Mouse (Mus musculus): ENCODE data around the gene Hoxa10. TPM values are rescaled to one million over a fixed set of nuclear protein-coding genes. Genes with fewer than 3 reads are reported as not detected.

Gene Hoxa10
- total RNA-seq, 1 experiment: 0.80 TPM

GRCm38 (mm10) chr6:52268756-52269155 is 28.1 kb upstream of the Hoxa10 start:
- in situ Hi-C loops (cut with MboI; ENCODE audit: low sequenced_read_pairs in 2 of 2, unreplicated experiment in 2 of 2): loop anchor here in 1 of 2 experiments (5.0 to 25.0 kb wide), 2 partner anchors 44 to 1019 kb away; partner anchors contain the start of genes Creb5 and Evx1
- TF ChIP-seq HCFC1 (IDR thresholded peaks at IDR 0.05; ENCODE audit: borderline replicate concordance, insufficient read depth, low read length) (no peak), ZC3H11A (IDR thresholded peaks at IDR 0.05; ENCODE audit: borderline replicate concordance, low read depth, low read length) (no peak), MAFK (IDR thresholded peaks at IDR 0.05; ENCODE audit: insufficient read depth, low read depth, low read length) (no peak), ZNF384 (IDR thresholded peaks at IDR 0.05; ENCODE audit: low read depth, low read length) (no peak), CHD2 (IDR thresholded peaks at IDR 0.05; ENCODE audit: low read depth, low read length) (no peak)
- no peak overlapping the region for H3K27ac ChIP-seq (ENCODE audit: insufficient read depth, low read depth, low read length, poor library complexity, severe bottlenecking)
- no peaks in the 10 kb centered on the region for H3K36me3 ChIP-seq (ENCODE audit: control insufficient read depth, insufficient read depth, low read length, poor library complexity, severe bottlenecking)
- H3K9ac ChIP-seq (ENCODE audit: insufficient read depth, low read depth, low read length, poor library complexity, severe bottlenecking): no peak overlapping the region
- H3K4me1 ChIP-seq (ENCODE audit: control insufficient read depth in 2 of 2, insufficient read depth in 2 of 2, low read length in 2 of 2, poor library complexity in 1 of 2): no peaks in the 10 kb centered on the region
- no peak overlapping the region for H3K4me3 ChIP-seq (ENCODE audit: insufficient read depth in 1 of 2, low read depth in 1 of 2, low read length in 2 of 2, poor library complexity in 1 of 2, severe bottlenecking in 1 of 2)
- H3K9me3 ChIP-seq (ENCODE audit: control insufficient read depth, insufficient read depth, low read depth, low read length): no peaks in the 10 kb centered on the region
- no peak for DNase-seq (ENCODE audit: low read depth, low spot score)

DNA sequence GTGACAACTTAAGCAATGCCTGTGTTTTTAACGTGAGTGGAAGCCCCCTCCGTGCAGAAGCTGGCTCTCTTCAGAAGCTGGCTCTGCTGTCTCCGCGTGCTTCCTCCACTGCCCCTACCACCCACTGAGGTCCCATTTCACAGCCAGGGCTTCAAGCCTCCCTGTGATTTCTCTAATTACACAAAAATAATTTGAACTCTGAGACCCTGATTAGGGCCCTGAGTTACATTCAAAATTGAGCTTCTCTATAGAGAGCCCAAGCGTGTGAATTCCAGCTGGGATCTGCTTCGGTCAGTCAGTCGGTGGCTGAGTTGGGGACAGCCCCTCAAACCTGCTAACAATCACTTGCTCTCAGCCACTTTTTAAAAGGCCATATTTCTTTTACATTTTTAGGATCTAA is 27.7 kb upstream of the Hoxa10 start:
- DNase-seq (ENCODE audit: low read depth, low spot score): no peak
- Histone ChIP-seq H3K27ac (ENCODE audit: insufficient read depth, low read depth, low read length, poor library complexity, severe bottlenecking) (no peak overlapping the region), H3K4me1 (ENCODE audit: control insufficient read depth in 2 of 2, insufficient read depth in 2 of 2, low read length in 2 of 2, poor library complexity in 1 of 2) (no peaks in the 10 kb centered on the region), H3K9ac (ENCODE audit: insufficient read depth, low read depth, low read length, poor library complexity, severe bottlenecking) (no peak overlapping the region), H3K4me3 (ENCODE audit: insufficient read depth in 1 of 2, low read depth in 1 of 2, low read length in 2 of 2, poor library complexity in 1 of 2, severe bottlenecking in 1 of 2) (no peak overlapping the region), H3K36me3 (ENCODE audit: control insufficient read depth, insufficient read depth, low read length, poor library complexity, severe bottlenecking) (no peaks in the 10 kb centered on the region), H3K9me3 (ENCODE audit: control insufficient read depth, insufficient read depth, low read depth, low read length) (no peaks in the 10 kb centered on the region)
- TF ChIP-seq MAFK (IDR thresholded peaks at IDR 0.05; ENCODE audit: insufficient read depth, low read depth, low read length) (no peak), ZNF384 (IDR thresholded peaks at IDR 0.05; ENCODE audit: low read depth, low read length) (no peak), CHD2 (IDR thresholded peaks at IDR 0.05; ENCODE audit: low read depth, low read length) (no peak), ZC3H11A (IDR thresholded peaks at IDR 0.05; ENCODE audit: borderline replicate concordance, low read depth, low read length) (no peak)
- in situ Hi-C loops (cut with MboI; ENCODE audit: low sequenced_read_pairs in 2 of 2, unreplicated experiment in 2 of 2): loop anchor here in 1 of 2 experiments (5.0 to 25.0 kb wide), 2 partner anchors 44 to 1019 kb away; partner anchors contain the start of genes Creb5 and Evx1

GRCm38 (mm10) chr6:52267691-52268090 is 27.0 kb upstream of the Hoxa10 start:
- TF ChIP-seq ZNF384 (IDR thresholded peaks at IDR 0.05; ENCODE audit: low read depth, low read length): no peak
- TF ChIP-seq HCFC1 (IDR thresholded peaks at IDR 0.05; ENCODE audit: borderline replicate concordance, insufficient read depth, low read length): no peak
- no peak for TF ChIP-seq ZC3H11A (IDR thresholded peaks at IDR 0.05; ENCODE audit: borderline replicate concordance, low read depth, low read length)
- no peak for TF ChIP-seq MAFK (IDR thresholded peaks at IDR 0.05; ENCODE audit: insufficient read depth, low read depth, low read length)
- Histone ChIP-seq H3K36me3 (ENCODE audit: control insufficient read depth, insufficient read depth, low read length, poor library complexity, severe bottlenecking) (no peaks in the 10 kb centered on the region), H3K9ac (ENCODE audit: insufficient read depth, low read depth, low read length, poor library complexity, severe bottlenecking) (no peak overlapping the region), H3K4me1 (ENCODE audit: control insufficient read depth in 2 of 2, insufficient read depth in 2 of 2, low read length in 2 of 2, poor library complexity in 1 of 2) (no peaks in the 10 kb centered on the region), H3K27ac (ENCODE audit: insufficient read depth, low read depth, low read length, poor library complexity, severe bottlenecking) (no peak overlapping the region), H3K9me3 (ENCODE audit: control insufficient read depth, insufficient read depth, low read depth, low read length) (no peaks in the 10 kb centered on the region), H3K4me3 (ENCODE audit: insufficient read depth in 1 of 2, low read depth in 1 of 2, low read length in 2 of 2, poor library complexity in 1 of 2, severe bottlenecking in 1 of 2) (no peak overlapping the region)
- no peak for DNase-seq (ENCODE audit: low read depth, low spot score)
- in situ Hi-C loops (cut with MboI; ENCODE audit: low sequenced_read_pairs in 2 of 2, unreplicated experiment in 2 of 2): loop anchor here in 1 of 2 experiments (5.0 to 25.0 kb wide), 2 partner anchors 45 to 1020 kb away; partner anchors contain the start of genes Creb5 and Evx1

GRCm38 (mm10) chr6:52267221-52267620 is 26.6 kb upstream of the Hoxa10 start:
- no peak for TF ChIP-seq CHD2 (IDR thresholded peaks at IDR 0.05; ENCODE audit: low read depth, low read length)
- TF ChIP-seq ZNF384 (IDR thresholded peaks at IDR 0.05; ENCODE audit: low read depth, low read length): no peak
- TF ChIP-seq MAFK (IDR thresholded peaks at IDR 0.05; ENCODE audit: insufficient read depth, low read depth, low read length): no peak
- TF ChIP-seq HCFC1 (IDR thresholded peaks at IDR 0.05; ENCODE audit: borderline replicate concordance, insufficient read depth, low read length): no peak
- no peak for TF ChIP-seq ZC3H11A (IDR thresholded peaks at IDR 0.05; ENCODE audit: borderline replicate concordance, low read depth, low read length)
- Histone ChIP-seq H3K27ac (ENCODE audit: insufficient read depth, low read depth, low read length, poor library complexity, severe bottlenecking) (no peak overlapping the region), H3K36me3 (ENCODE audit: control insufficient read depth, insufficient read depth, low read length, poor library complexity, severe bottlenecking) (no peaks in the 10 kb centered on the region), H3K9ac (ENCODE audit: insufficient read depth, low read depth, low read length, poor library complexity, severe bottlenecking) (no peak overlapping the region), H3K9me3 (ENCODE audit: control insufficient read depth, insufficient read depth, low read depth, low read length) (no peaks in the 10 kb centered on the region), H3K4me1 (ENCODE audit: control insufficient read depth in 2 of 2, insufficient read depth in 2 of 2, low read length in 2 of 2, poor library complexity in 1 of 2) (no peaks in the 10 kb centered on the region), H3K4me3 (ENCODE audit: insufficient read depth in 1 of 2, low read depth in 1 of 2, low read length in 2 of 2, poor library complexity in 1 of 2, severe bottlenecking in 1 of 2) (no peak overlapping the region)
- in situ Hi-C loops (cut with MboI; ENCODE audit: low sequenced_read_pairs in 2 of 2, unreplicated experiment in 2 of 2): loop anchor here in 1 of 2 experiments (5.0 to 25.0 kb wide), 2 partner anchors 45 to 1020 kb away; partner anchors contain the start of genes Creb5 and Evx1
- DNase-seq (ENCODE audit: low read depth, low spot score): no peak

- H3K27ac ChIP-seq (ENCODE audit: insufficient read depth, low read depth, low read length, poor library complexity, severe bottlenecking): no peak overlapping the region
- no peaks in the 10 kb centered on the region for H3K4me1 ChIP-seq (ENCODE audit: control insufficient read depth in 2 of 2, insufficient read depth in 2 of 2, low read length in 2 of 2, poor library complexity in 1 of 2)
- in situ Hi-C loops (cut with MboI; ENCODE audit: low sequenced_read_pairs in 2 of 2, unreplicated experiment in 2 of 2): loop anchor here in 1 of 2 experiments (5.0 to 25.0 kb wide), 2 partner anchors 46 to 1021 kb away; partner anchors contain the start of genes Creb5 and Evx1
- H3K9me3 ChIP-seq (ENCODE audit: control insufficient read depth, insufficient read depth, low read depth, low read length): no peaks in the 10 kb centered on the region
- no peak overlapping the region for H3K9ac ChIP-seq (ENCODE audit: insufficient read depth, low read depth, low read length, poor library complexity, severe bottlenecking)
- no peaks in the 10 kb centered on the region for H3K36me3 ChIP-seq (ENCODE audit: control insufficient read depth, insufficient read depth, low read length, poor library complexity, severe bottlenecking)
- TF ChIP-seq ZNF384 (IDR thresholded peaks at IDR 0.05; ENCODE audit: low read depth, low read length) (no peak), CHD2 (IDR thresholded peaks at IDR 0.05; ENCODE audit: low read depth, low read length) (no peak), HCFC1 (IDR thresholded peaks at IDR 0.05; ENCODE audit: borderline replicate concordance, insufficient read depth, low read length) (no peak), MAFK (IDR thresholded peaks at IDR 0.05; ENCODE audit: insufficient read depth, low read depth, low read length) (no peak), ZC3H11A (IDR thresholded peaks at IDR 0.05; ENCODE audit: borderline replicate concordance, low read depth, low read length) (no peak)
- DNase-seq (ENCODE audit: low read depth, low spot score): no peak
- no peak overlapping the region for H3K4me3 ChIP-seq (ENCODE audit: insufficient read depth in 1 of 2, low read depth in 1 of 2, low read length in 2 of 2, poor library complexity in 1 of 2, severe bottlenecking in 1 of 2)
Measured at GRCm38 (mm10) chr6:52266666-52266985, 26.0 kb upstream of the Hoxa10 start.
